In the genomic region with DNA sequence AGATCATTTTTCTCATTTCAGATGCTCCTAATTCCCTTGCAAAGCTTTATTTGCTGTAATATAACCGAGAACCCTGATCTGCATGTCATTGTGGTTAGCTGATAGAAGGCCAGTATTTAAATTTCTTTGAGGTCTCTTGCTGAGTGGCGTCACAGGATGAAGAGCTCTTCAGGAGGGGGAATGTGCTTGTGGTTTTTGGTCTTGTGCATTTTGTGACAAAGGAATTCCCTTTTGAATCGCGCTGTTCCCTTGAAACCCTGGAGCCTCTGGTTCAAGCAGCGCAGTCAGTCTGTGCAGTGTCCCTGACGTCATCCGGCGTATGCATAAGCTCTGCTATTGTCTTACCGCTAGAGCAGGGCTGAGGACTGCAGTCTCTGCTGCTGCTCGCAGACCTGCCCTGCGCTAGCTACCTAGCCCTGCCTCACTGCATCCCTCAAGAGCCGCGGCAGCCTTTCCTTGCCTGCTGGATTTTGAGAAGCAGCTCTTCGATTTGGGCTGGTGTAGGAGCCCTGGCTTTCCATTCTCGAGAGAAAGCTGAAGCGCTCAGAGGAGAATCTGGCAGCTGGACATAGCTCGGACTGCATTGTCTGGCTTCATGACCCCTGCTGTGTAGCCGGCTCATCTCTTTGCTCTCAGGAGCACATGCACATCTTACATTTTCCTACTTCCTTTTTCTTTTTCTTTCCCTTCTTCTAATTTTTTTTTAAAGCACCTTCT, we compare ENCODE assay signal across 8 mouse cellular contexts. TPM values are rescaled to one million over a fixed set of nuclear protein-coding genes. Genes with fewer than 3 reads are reported as not detected.
DNase-seq lines count a peak whose midpoint lies in the region; ATAC-seq and TF ChIP-seq lines count a peak whose summit lies in the region.

No protein-coding gene starts in this region.

- ATAC-seq in kidney, embryonic 15.5 days (replicated peaks; ENCODE audit: low FRiP score), result peak; percentile 100
- peak; percentile 87 for ATAC-seq in limb, embryonic 15.5 days (ENCODE audit: insufficient number of reproducible peaks, low FRiP score, low TSS enrichment, low read depth)
- peak; percentile 99 for ATAC-seq in midbrain, embryonic 16.5 days

- no peak for TF ChIP-seq POLR2A in spleen, adult 2 months (IDR thresholded peaks at IDR 0.05; ENCODE audit: low read depth, low read length)

- peaks cover 6% of the 10 kb centered on the region; the same call in 1 of the 2 replicates for H3K4me1 ChIP-seq in kidney, embryonic 15.5 days
- H3K4me1 ChIP-seq in limb, embryonic 15.5 days, result peaks cover 6% of the 10 kb centered on the region; the same call in 1 of the 2 replicates
- peaks cover 21% of the 10 kb centered on the region for H3K4me1 ChIP-seq in midbrain, embryonic 16.5 days (ENCODE audit: control insufficient read depth, insufficient read depth, low read length)
- H3K4me1 ChIP-seq in spleen, adult 2 months (ENCODE audit: control insufficient read depth, insufficient read depth, insufficient read length), result no peaks in the 10 kb centered on the region; the same call in 1 of the 2 replicates

- H3K4me2 ChIP-seq in kidney, embryonic 15.5 days, result peak overlapping the region; percentile 60
- H3K4me2 ChIP-seq in limb, embryonic 15.5 days, result peak overlapping the region; percentile 56
- H3K4me2 ChIP-seq in midbrain, embryonic 16.5 days (ENCODE audit: low read length), result peak overlapping the region; percentile 89

- H3K4me3 ChIP-seq in kidney, embryonic 15.5 days (replicated peaks), result peak overlapping the region; percentile 34
- peak overlapping the region; percentile 37 for H3K4me3 ChIP-seq in limb, embryonic 15.5 days
- peak overlapping the region; percentile 54 for H3K4me3 ChIP-seq in midbrain, embryonic 16.5 days (ENCODE audit: low read depth, low read length)
- peak overlapping the region; percentile 53; the same call in 1 of the 2 replicates for H3K4me3 ChIP-seq in spleen, adult 2 months (ENCODE audit: extremely low read depth, insufficient read depth, insufficient read length)

- WGBS in kidney, embryonic 15.5 days, result 3% methylated on average over 18 of the region's 18 CpGs
- 8% methylated on average over 18 of the region's 18 CpGs for WGBS in limb, embryonic 15.5 days
- under 1% methylated on average over 18 of the region's 18 CpGs for WGBS in midbrain, embryonic 16.5 days
- WGBS in spleen, adult 2 months, result 8% methylated on average over 18 of the region's 18 CpGs

- H3K27ac ChIP-seq in kidney, embryonic 15.5 days, result peak overlapping the region; percentile 45
- H3K27ac ChIP-seq in limb, embryonic 15.5 days, result peak overlapping the region; percentile 74; the same call in 1 of the 2 replicates
- H3K27ac ChIP-seq in midbrain, embryonic 16.5 days (ENCODE audit: low read length), result peak overlapping the region; percentile 98
- no peak overlapping the region; the same call in 1 of the 2 replicates for H3K27ac ChIP-seq in spleen, adult 2 months (ENCODE audit: insufficient read depth, low read length)

- no peaks in the 10 kb centered on the region for H3K9me3 ChIP-seq in kidney, embryonic 15.5 days (replicated peaks)
- no peaks in the 10 kb centered on the region for H3K9me3 ChIP-seq in limb, embryonic 15.5 days
- H3K9me3 ChIP-seq in midbrain, embryonic 16.5 days (replicated peaks; ENCODE audit: control insufficient read depth, low read length, poor library complexity, severe bottlenecking), result no peaks in the 10 kb centered on the region

- H3K27me3 ChIP-seq in kidney, embryonic 15.5 days, result no peaks in the 10 kb centered on the region
- H3K27me3 ChIP-seq in limb, embryonic 15.5 days, result no peaks in the 10 kb centered on the region
- no peaks in the 10 kb centered on the region for H3K27me3 ChIP-seq in midbrain, embryonic 16.5 days (ENCODE audit: control insufficient read depth, insufficient read depth, low read depth, low read length)
- no peaks in the 10 kb centered on the region for H3K27me3 ChIP-seq in spleen, adult 2 months (ENCODE audit: control insufficient read depth, insufficient read depth, low read length)

- peak; percentile 17 to 25 for DNase-seq in urinary bladder, postnatal 36 days (ENCODE audit: low spot score in 2 of 2)
- DNase-seq in urinary bladder, postnatal 4 days (ENCODE audit: low spot score in 2 of 2), result no peak
- DNase-seq in embryo, embryonic 11.5 days (ENCODE audit: low read depth, low spot score), result peak; percentile 70
- peak; percentile 45 for DNase-seq in heart, adult 9 months (ENCODE audit: low spot score in 2 of 2)
- peak; percentile 39 to 46 for DNase-seq in spleen, adult 2 months (ENCODE audit: low read depth in 1 of 2, low spot score in 2 of 2)

- H3K9ac ChIP-seq in kidney, embryonic 15.5 days, result peak overlapping the region; percentile 14; the same call in 1 of the 2 replicates
- H3K9ac ChIP-seq in limb, embryonic 15.5 days, result 0 out of 2 replicates have a peak overlapping the region, but pooled peaks have one; percentile 26
- peak overlapping the region; percentile 87 for H3K9ac ChIP-seq in midbrain, embryonic 16.5 days (ENCODE audit: low read depth, low read length)

- no peaks in the 10 kb centered on the region for H3K36me3 ChIP-seq in kidney, embryonic 15.5 days
- no peaks in the 10 kb centered on the region for H3K36me3 ChIP-seq in limb, embryonic 15.5 days
- no peaks in the 10 kb centered on the region for H3K36me3 ChIP-seq in midbrain, embryonic 16.5 days (ENCODE audit: control insufficient read depth, insufficient read depth, low read length)
- no peaks in the 10 kb centered on the region for H3K36me3 ChIP-seq in spleen, adult 2 months (ENCODE audit: control insufficient read depth, insufficient read depth, low read length)

- TF ChIP-seq CTCF in spleen, adult 2 months (IDR thresholded peaks at IDR 0.05; ENCODE audit: extremely low read depth, insufficient read depth, insufficient read length, insufficient replicate concordance), result no peak

RNA-seq across cellular contexts. Expression of gene St7, which starts 56.3 kb away (rescaled TPM):
- polyA plus RNA-seq in kidney, embryonic 15.5 days (2015; fragmentation: Nextera tagmentation; extraction: Ambion mirVana), result 19.9 and 20.3 TPM in 2 replicates
- 26.8 and 27.8 TPM in 2 replicates for polyA plus RNA-seq in limb, embryonic 15.5 days (2015; fragmentation: Nextera tagmentation; extraction: Ambion mirVana)
- 51.5 and 69.7 TPM in 2 replicates for polyA plus RNA-seq in midbrain, embryonic 16.5 days (2015; fragmentation: Nextera tagmentation; extraction: Ambion mirVana)
- 4.4 and 4.6 TPM in 2 replicates for polyA plus RNA-seq in spleen, adult 2 months (2012; rRNA removed)

Comparison
In these comparisons a context has a peak if more than half of its experiments do, and no peak if none do; other contexts are left out.
1. DNase-seq: peak in urinary bladder, postnatal 36 days (2 of 2), embryo, embryonic 11.5 days (single experiment), heart, adult 9 months (2 of 2) and spleen, adult 2 months (2 of 2); none in urinary bladder, postnatal 4 days (0 of 2).
2. H3K9ac ChIP-seq: peak in every context shown above with its lines; median percentile 87 in midbrain, embryonic 16.5 days; 26 in limb, embryonic 15.5 days; 14 in kidney, embryonic 15.5 days.
3. Peak in every context shown above with its lines, with median percentiles within 50 percentile points of each other: ATAC-seq, H3K4me2 ChIP-seq and H3K4me3 ChIP-seq.